Mouse (Mus musculus) ZHBTc4 (cell line): Measurements from ENCODE around the gene D430041D05Rik.

Source experiments
- DNase-seq: peaks from one replicate; pipeline ENCODE4 v3.0.0-alpha.2; 2011; ENCODE audit warnings: low read depth, low spot score

D430041D05Rik gene

GRCm38 (mm10) chr2:104282835-104283234 is 128.0 kb downstream of the D430041D05Rik start:
- DNase-seq = no peak

- no peak for DNase-seq
Observed at GRCm38 (mm10) chr2:104267049-104267448, 143.8 kb downstream of the D430041D05Rik start.

GRCm38 (mm10) chr2:104261741-104262067 is 149.1 kb downstream of the D430041D05Rik start:
- no peak for DNase-seq

- no peak for DNase-seq
Observed at GRCm38 (mm10) chr2:104260920-104261740, 149.7 kb downstream of the D430041D05Rik start.

- no peak for DNase-seq
Observed at GRCm38 (mm10) chr2:104256585-104256984, 154.2 kb downstream of the D430041D05Rik start.

GRCm38 (mm10) chr2:104254944-104255343 is 155.9 kb downstream of the D430041D05Rik start:
- DNase-seq = no peak

- no peak for DNase-seq
Observed at GRCm38 (mm10) chr2:104253341-104253740, 157.5 kb downstream of the D430041D05Rik start.

GRCm38 (mm10) chr2:104251647-104252046 is 159.2 kb downstream of the D430041D05Rik start:
- no peak for DNase-seq

- DNase-seq = no peak
Observed at GRCm38 (mm10) chr2:104249856-104250255, 161.0 kb downstream of the D430041D05Rik start.

GRCm38 (mm10) chr2:104246851-104247250 is 164.0 kb downstream of the D430041D05Rik start:
- no peak for DNase-seq

GRCm38 (mm10) chr2:104242055-104242454 is 168.8 kb downstream of the D430041D05Rik start:
- no peak for DNase-seq

- no peak for DNase-seq
Observed at GRCm38 (mm10) chr2:104237141-104237540, 173.7 kb downstream of the D430041D05Rik start.

GRCm38 (mm10) chr2:104230444-104230843 is 180.4 kb downstream of the D430041D05Rik start:
- DNase-seq = no peak

GRCm38 (mm10) chr2:104226057-104226456 is 184.8 kb downstream of the D430041D05Rik start:
- DNase-seq = no peak

GRCm38 (mm10) chr2:104219733-104220391 is 191.0 kb downstream of the D430041D05Rik start:
- DNase-seq = no peak

- DNase-seq = no peak
Observed at GRCm38 (mm10) chr2:104218588-104219065, 192.2 kb downstream of the D430041D05Rik start.

GRCm38 (mm10) chr2:104218114-104218513 is 192.7 kb downstream of the D430041D05Rik start:
- DNase-seq = no peak

- DNase-seq = no peak
Observed at GRCm38 (mm10) chr2:104209408-104209807, 201.4 kb downstream of the D430041D05Rik start.

- DNase-seq = no peak
Observed at GRCm38 (mm10) chr2:104208415-104208814, 202.4 kb downstream of the D430041D05Rik start.

- peak; percentile 90 for DNase-seq
Observed at GRCm38 (mm10) chr2:104207948-104208347, 202.9 kb downstream of the D430041D05Rik start.

- no peak for DNase-seq
Observed at GRCm38 (mm10) chr2:104205623-104206022, 205.2 kb downstream of the D430041D05Rik start.

- peak; percentile 72 for DNase-seq
Observed at GRCm38 (mm10) chr2:104200211-104200610, 210.6 kb downstream of the D430041D05Rik start.

GRCm38 (mm10) chr2:104198186-104198585 is 212.6 kb downstream of the D430041D05Rik start:
- DNase-seq = no peak
